Mouse (Mus musculus): ENCODE measurements around the gene Ncf4. TPM values are rescaled to one million over a fixed set of nuclear protein-coding genes. Genes with fewer than 3 reads are reported as not detected.
A peak's percentile ranks its signal among the peaks of the same experiment; 100 is the strongest.

The Ncf4 gene
- 17.6 and 27.3 TPM in 2 replicates for polyA plus RNA-seq (2014; fragmentation: Nextera tagmentation; extraction: Ambion mirVana)

DNA sequence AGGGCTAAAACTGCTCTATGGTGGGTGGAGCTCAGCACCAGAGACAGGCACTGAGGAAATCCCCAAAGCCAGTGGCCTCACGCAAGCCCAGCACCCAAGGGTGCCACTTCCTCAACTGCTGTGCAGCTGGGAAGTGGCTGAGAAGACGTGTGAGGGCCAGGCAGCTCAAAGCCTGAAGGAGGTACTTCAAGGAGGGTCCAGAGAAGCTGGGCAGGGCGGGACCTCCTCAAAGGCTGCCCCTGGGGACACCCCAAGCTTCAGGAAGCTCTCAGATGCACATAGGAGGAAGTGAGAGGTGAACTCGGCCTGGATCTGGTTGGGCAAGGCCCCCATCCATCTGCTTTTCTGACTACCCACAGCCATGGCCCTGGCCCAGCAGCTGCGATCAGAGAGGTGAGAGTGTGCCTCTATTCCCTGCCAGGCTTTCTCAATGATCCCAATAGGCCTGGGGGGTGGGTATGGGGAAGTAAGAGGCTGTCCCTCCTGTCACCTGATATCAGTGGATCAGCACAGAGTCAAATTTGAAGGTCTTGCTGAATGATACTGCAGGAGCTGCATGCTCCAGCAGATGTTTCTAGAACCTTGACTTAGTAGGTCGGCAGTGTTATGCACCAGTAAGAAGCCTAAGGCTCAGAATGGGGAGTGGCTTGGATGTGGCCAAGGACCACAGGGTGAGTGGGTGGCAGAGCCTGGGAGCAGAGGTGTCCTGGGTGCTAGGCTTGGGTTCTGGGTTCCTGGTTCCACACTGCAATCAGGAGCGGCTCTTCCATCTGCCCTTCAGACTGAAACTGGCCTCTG lies at the start of gene Ncf4:
TSS of gene Ncf4 (plus strand) at position 107 of the 798 bp plus-strand sequence.
- Histone ChIP-seq H3K9ac (ENCODE audit: low read depth, low read length) (no peak within 1 kb of the TSS), H3K4me3 (ENCODE audit: low read depth, low read length) (no peak within 1 kb of the TSS), H3K27ac (ENCODE audit: low read depth, low read length) (no peak within 1 kb of the TSS), H3K4me1 (ENCODE audit: control insufficient read depth, insufficient read depth, low read length) (no peaks in the 10 kb centered on the region), H3K9me3 (replicated peaks; ENCODE audit: control insufficient read depth, low read length) (no peaks in the 10 kb centered on the region), H3K36me3 (ENCODE audit: control insufficient read depth, insufficient read depth, low read length) (no peaks in the 10 kb centered on the region), H3K4me2 (no peak within 1 kb of the TSS), H3K27me3 (ENCODE audit: control insufficient read depth, insufficient read depth, low read length) (no peaks in the 10 kb centered on the region)
- no peak for ATAC-seq (replicated peaks; ENCODE audit: insufficient number of reproducible peaks, low FRiP score, low TSS enrichment)
- 65% methylated on average over 7 of the region's 7 CpGs for WGBS (ENCODE audit: insufficient replicate concordance)

DNA sequence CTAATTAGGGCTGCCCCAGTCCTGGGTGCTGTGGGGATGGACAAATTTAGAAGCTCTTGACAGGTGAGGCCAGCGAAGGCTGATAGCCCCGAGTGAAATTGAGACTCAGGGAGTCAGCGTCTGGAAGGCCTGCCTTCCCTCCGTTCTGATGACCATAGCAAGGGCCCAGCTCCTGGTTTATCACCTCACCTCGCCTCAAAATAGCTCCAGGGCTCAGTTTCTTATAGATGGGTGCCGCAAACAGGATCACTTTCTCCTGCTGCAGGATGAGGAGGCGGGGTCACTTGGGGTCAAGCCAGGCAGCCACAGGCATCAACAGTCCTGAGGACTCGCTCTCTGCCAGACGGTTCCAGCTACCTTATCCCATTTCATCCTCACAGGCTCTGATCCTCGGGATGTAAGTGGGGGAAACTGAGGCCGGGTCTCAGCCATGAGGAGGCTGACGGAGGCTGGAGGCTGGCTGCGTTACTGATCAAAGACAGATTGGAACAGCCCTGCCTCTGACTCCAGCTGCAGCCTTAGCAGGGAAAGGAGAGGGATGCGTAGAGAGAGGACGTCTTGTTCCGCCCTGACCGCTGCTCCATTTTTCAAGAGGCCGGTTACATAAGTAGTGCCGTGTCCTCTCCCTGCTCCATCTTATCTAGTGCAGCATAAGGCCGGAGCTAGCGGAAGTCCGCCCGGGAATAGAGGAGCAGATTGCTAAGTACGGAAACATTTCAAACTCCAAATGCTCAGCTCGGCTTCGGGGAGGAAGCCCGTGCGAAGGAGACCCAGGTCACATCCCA lies 49.3 kb upstream of the Ncf4 start:
- no peak overlapping the region for H3K27ac ChIP-seq (ENCODE audit: low read depth, low read length)
- H3K4me1 ChIP-seq (ENCODE audit: control insufficient read depth, insufficient read depth, low read length): peaks cover 7% of the 10 kb centered on the region
- H3K27me3 ChIP-seq (ENCODE audit: control insufficient read depth, insufficient read depth, low read length): peaks cover 21% of the 10 kb centered on the region
- H3K9ac ChIP-seq (ENCODE audit: low read depth, low read length): no peak overlapping the region
- no peak for ATAC-seq (replicated peaks; ENCODE audit: insufficient number of reproducible peaks, low FRiP score, low TSS enrichment)
- no peaks in the 10 kb centered on the region for H3K36me3 ChIP-seq (ENCODE audit: control insufficient read depth, insufficient read depth, low read length)
- no peak overlapping the region for H3K4me3 ChIP-seq (ENCODE audit: low read depth, low read length)
- H3K4me2 ChIP-seq: peak overlapping the region; percentile 0; the same call in 1 of the 2 replicates
- H3K9me3 ChIP-seq (replicated peaks; ENCODE audit: control insufficient read depth, low read length): no peaks in the 10 kb centered on the region
- 43% methylated on average over 28 of the region's 28 CpGs for WGBS (ENCODE audit: insufficient replicate concordance)

DNA sequence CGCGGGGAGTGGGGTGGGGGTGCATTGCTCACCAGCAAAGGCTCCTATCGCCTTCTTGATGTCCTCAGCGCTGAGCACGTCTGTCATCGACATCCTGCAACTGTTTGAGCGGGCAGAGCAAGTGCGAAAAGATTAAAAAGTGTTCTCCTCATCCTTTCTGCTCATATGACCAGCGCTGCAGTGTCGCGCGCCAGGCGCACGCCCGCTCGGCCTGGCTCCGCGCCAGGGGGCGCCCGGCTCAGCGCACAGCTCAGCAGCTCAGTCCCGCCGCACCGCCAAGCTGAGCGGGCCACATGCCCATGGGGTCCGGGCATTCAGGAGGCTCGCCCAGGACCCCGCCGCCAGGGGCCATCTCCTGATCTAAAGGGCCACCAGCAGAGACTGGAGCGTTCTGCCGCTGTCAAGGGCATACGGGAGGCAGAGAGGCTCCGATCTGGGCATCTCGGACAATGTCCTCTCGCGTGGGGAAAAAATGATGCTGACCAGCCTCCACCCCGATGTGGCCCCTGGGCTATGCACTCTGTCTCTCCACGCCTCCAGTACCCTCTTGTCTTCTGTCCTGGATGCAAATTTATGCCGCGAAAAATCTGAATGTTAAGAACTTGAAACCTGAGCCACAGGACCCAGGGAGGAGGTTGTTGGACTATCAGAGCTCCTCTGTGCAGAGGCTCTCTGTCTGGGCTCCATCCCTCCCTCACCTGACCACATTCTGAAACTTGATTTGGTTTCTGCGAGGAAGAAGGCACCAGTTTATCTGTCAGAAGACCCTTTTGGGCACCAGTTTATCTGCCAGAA lies 40.4 kb upstream of the Ncf4 start:
- Histone ChIP-seq H3K4me1 (ENCODE audit: control insufficient read depth, insufficient read depth, low read length) (peaks cover 4% of the 10 kb centered on the region), H3K27ac (ENCODE audit: low read depth, low read length) (no peak overlapping the region), H3K27me3 (ENCODE audit: control insufficient read depth, insufficient read depth, low read length) (peaks cover 56% of the 10 kb centered on the region), H3K4me2 (peak overlapping the region; percentile 60), H3K4me3 (ENCODE audit: low read depth, low read length) (peak overlapping the region; percentile 26), H3K36me3 (ENCODE audit: control insufficient read depth, insufficient read depth, low read length) (no peaks in the 10 kb centered on the region), H3K9me3 (replicated peaks; ENCODE audit: control insufficient read depth, low read length) (no peaks in the 10 kb centered on the region), H3K9ac (ENCODE audit: low read depth, low read length) (no peak overlapping the region)
- 0 out of 2 replicates have a peak, but pooled peaks have one; percentile 39 for ATAC-seq (replicated peaks; ENCODE audit: insufficient number of reproducible peaks, low FRiP score, low TSS enrichment)
- WGBS (ENCODE audit: insufficient replicate concordance): 2% methylated on average over 41 of the region's 41 CpGs

DNA sequence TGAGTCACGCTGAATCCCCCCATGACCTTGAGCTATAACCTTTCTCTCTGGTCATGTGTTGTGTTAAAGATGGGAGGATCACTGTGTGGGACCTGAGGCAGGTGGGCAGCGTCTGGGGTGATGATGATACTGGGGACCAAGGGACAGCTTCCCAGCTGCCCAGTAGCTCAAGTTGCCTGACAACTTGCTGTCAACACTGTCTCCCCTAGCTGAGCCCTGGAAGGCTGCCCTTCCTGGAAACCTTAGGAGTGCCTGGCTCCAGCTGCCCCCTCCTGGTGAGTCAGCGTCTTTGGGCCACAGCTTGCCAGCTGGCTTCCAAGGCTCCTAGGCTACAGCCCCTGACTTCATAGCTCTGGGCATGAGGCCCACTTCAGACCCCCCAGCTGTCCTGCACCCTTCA lies 39.4 kb upstream of the Ncf4 start:
- H3K9me3 ChIP-seq (replicated peaks; ENCODE audit: control insufficient read depth, low read length): no peaks in the 10 kb centered on the region
- ATAC-seq (replicated peaks; ENCODE audit: insufficient number of reproducible peaks, low FRiP score, low TSS enrichment): no peak
- WGBS (ENCODE audit: insufficient replicate concordance): 33% methylated on average over 3 of the region's 3 CpGs
- no peak overlapping the region for H3K27ac ChIP-seq (ENCODE audit: low read depth, low read length)
- no peak overlapping the region for H3K4me3 ChIP-seq (ENCODE audit: low read depth, low read length)
- H3K9ac ChIP-seq (ENCODE audit: low read depth, low read length): no peak overlapping the region
- H3K4me2 ChIP-seq: no peak overlapping the region
- peaks cover 49% of the 10 kb centered on the region for H3K27me3 ChIP-seq (ENCODE audit: control insufficient read depth, insufficient read depth, low read length)
- peaks cover 4% of the 10 kb centered on the region for H3K4me1 ChIP-seq (ENCODE audit: control insufficient read depth, insufficient read depth, low read length)
- no peaks in the 10 kb centered on the region for H3K36me3 ChIP-seq (ENCODE audit: control insufficient read depth, insufficient read depth, low read length)

- Histone ChIP-seq H3K9me3 (replicated peaks; ENCODE audit: control insufficient read depth, low read length) (no peaks in the 10 kb centered on the region), H3K4me3 (ENCODE audit: low read depth, low read length) (no peak within 1 kb of the TSS), H3K9ac (ENCODE audit: low read depth, low read length) (no peak within 1 kb of the TSS), H3K4me1 (ENCODE audit: control insufficient read depth, insufficient read depth, low read length) (peaks cover 4% of the 10 kb centered on the region), H3K27me3 (ENCODE audit: control insufficient read depth, insufficient read depth, low read length) (peaks cover 44% of the 10 kb centered on the region), H3K4me2 (no peak within 1 kb of the TSS), H3K27ac (ENCODE audit: low read depth, low read length) (no peak within 1 kb of the TSS), H3K36me3 (ENCODE audit: control insufficient read depth, insufficient read depth, low read length) (no peaks in the 10 kb centered on the region)
- WGBS (ENCODE audit: insufficient replicate concordance): 71% methylated on average over 7 of the region's 7 CpGs
- no peak for ATAC-seq (replicated peaks; ENCODE audit: insufficient number of reproducible peaks, low FRiP score, low TSS enrichment)
Observed at GRCm38 (mm10) chr15:78206312-78206711, 38.3 kb upstream of the Ncf4 start, which contains the start of gene Pvalb. Pvalb (minus strand) TSS chr15:78206400.

- Histone ChIP-seq H3K27ac (ENCODE audit: low read depth, low read length) (no peak overlapping the region), H3K9me3 (replicated peaks; ENCODE audit: control insufficient read depth, low read length) (no peaks in the 10 kb centered on the region), H3K9ac (ENCODE audit: low read depth, low read length) (no peak overlapping the region), H3K27me3 (ENCODE audit: control insufficient read depth, insufficient read depth, low read length) (peaks cover 6% of the 10 kb centered on the region; the same call in 1 of the 2 replicates), H3K4me1 (ENCODE audit: control insufficient read depth, insufficient read depth, low read length) (no peaks in the 10 kb centered on the region), H3K36me3 (ENCODE audit: control insufficient read depth, insufficient read depth, low read length) (no peaks in the 10 kb centered on the region), H3K4me2 (no peak overlapping the region), H3K4me3 (ENCODE audit: low read depth, low read length) (no peak overlapping the region)
- ATAC-seq (replicated peaks; ENCODE audit: insufficient number of reproducible peaks, low FRiP score, low TSS enrichment): no peak
- 66% methylated on average over 4 of the region's 4 CpGs for WGBS (ENCODE audit: insufficient replicate concordance)
Observed at GRCm38 (mm10) chr15:78210203-78210602, 34.4 kb upstream of the Ncf4 start.

GRCm38 (mm10) chr15:78211367-78211766 lies 33.2 kb upstream of the Ncf4 start:
- H3K36me3 ChIP-seq (ENCODE audit: control insufficient read depth, insufficient read depth, low read length): no peaks in the 10 kb centered on the region
- H3K4me2 ChIP-seq: no peak overlapping the region
- ATAC-seq (replicated peaks; ENCODE audit: insufficient number of reproducible peaks, low FRiP score, low TSS enrichment): no peak
- H3K9me3 ChIP-seq (replicated peaks; ENCODE audit: control insufficient read depth, low read length): no peaks in the 10 kb centered on the region
- H3K27me3 ChIP-seq (ENCODE audit: control insufficient read depth, insufficient read depth, low read length): no peaks in the 10 kb centered on the region
- H3K4me3 ChIP-seq (ENCODE audit: low read depth, low read length): no peak overlapping the region
- H3K4me1 ChIP-seq (ENCODE audit: control insufficient read depth, insufficient read depth, low read length): no peaks in the 10 kb centered on the region
- no peak overlapping the region for H3K9ac ChIP-seq (ENCODE audit: low read depth, low read length)
- H3K27ac ChIP-seq (ENCODE audit: low read depth, low read length): no peak overlapping the region
- WGBS (ENCODE audit: insufficient replicate concordance): 58% methylated on average over 8 of the region's 8 CpGs

GRCm38 (mm10) chr15:78215269-78215668 lies 29.3 kb upstream of the Ncf4 start:
- 0 out of 2 replicates have a peak, but pooled peaks cover 2% of the 10 kb centered on the region for H3K9me3 ChIP-seq (replicated peaks; ENCODE audit: control insufficient read depth, low read length)
- no peak overlapping the region for H3K9ac ChIP-seq (ENCODE audit: low read depth, low read length)
- H3K36me3 ChIP-seq (ENCODE audit: control insufficient read depth, insufficient read depth, low read length): no peaks in the 10 kb centered on the region
- no peaks in the 10 kb centered on the region for H3K4me1 ChIP-seq (ENCODE audit: control insufficient read depth, insufficient read depth, low read length)
- no peak overlapping the region for H3K4me2 ChIP-seq
- 81% methylated on average over 9 of the region's 9 CpGs for WGBS (ENCODE audit: insufficient replicate concordance)
- no peak overlapping the region for H3K4me3 ChIP-seq (ENCODE audit: low read depth, low read length)
- no peak for ATAC-seq (replicated peaks; ENCODE audit: insufficient number of reproducible peaks, low FRiP score, low TSS enrichment)
- H3K27me3 ChIP-seq (ENCODE audit: control insufficient read depth, insufficient read depth, low read length): no peaks in the 10 kb centered on the region; the same call in 1 of the 2 replicates
- no peak overlapping the region for H3K27ac ChIP-seq (ENCODE audit: low read depth, low read length)
